Mouse (Mus musculus) E14TG2a.4 (cell line): Measurements from ENCODE around the gene Prkd2.

Experiments
- CTCF ChIP-seq: conservative IDR thresholded peaks from 2 replicates; pipeline ENCODE4 v1.5.1; 2014; ENCODE audit warnings: low read length
- NANOG ChIP-seq: IDR thresholded peaks from 2 replicates; pipeline ENCODE4 v1.6.1; 2014; ENCODE audit warnings: borderline replicate concordance, low read length, mixed read lengths
- POU5F1 ChIP-seq: IDR thresholded peaks from 2 replicates; pipeline ENCODE4 v1.6.1; 2014; ENCODE audit warnings: low read length, borderline replicate concordance

GRCm38 (mm10) chr7:16918014-16918413 lies 75.3 kb downstream of the Prkd2 start:
- TF ChIP-seq CTCF: no peak
- no peak for TF ChIP-seq POU5F1
- TF ChIP-seq NANOG: no peak
